Mouse (Mus musculus): ENCODE results near the gene Hist1h2bg. TPM values are rescaled to one million over a fixed set of nuclear protein-coding genes. Genes with fewer than 3 reads are reported as not detected.
"Not testable (repeated sequence)": the region's sequence is repeated elsewhere in the genome, so short reads cannot be mapped to it uniquely, and the experiment has no call there.

The Hist1h2bg gene
- polyA plus RNA-seq, 1 experiment from 2014 or later: 3.7 TPM

- Histone ChIP-seq H3K4me3 (ENCODE audit: control insufficient read depth in 1 of 2, insufficient read depth in 1 of 2, low read depth in 1 of 2, low read length in 2 of 2) (peak overlapping the region; percentile 44 to 56; a peak in 2 of 4 replicates), H3K9ac (ENCODE audit: low read length) (peak overlapping the region; percentile 71; the same call in 1 of the 2 replicates), H3K27ac (replicated peaks in 1 of 2; ENCODE audit: control insufficient read depth in 1 of 2, insufficient read depth in 1 of 2, low read depth in 2 of 2, low read length in 2 of 2) (peak overlapping the region in 1 of 2 experiments; percentile 99; a peak in 2 of 4 replicates), H3K4me2 (ENCODE audit: low read length) (peak overlapping the region; percentile 74)
- H3K36me3 ChIP-seq (ENCODE audit: control insufficient read depth, insufficient read depth, low read length); H3K9me3 ChIP-seq (ENCODE audit: control insufficient read depth, low read length); H3K4me1 ChIP-seq (ENCODE audit: control insufficient read depth in 2 of 2, insufficient read depth in 2 of 2, low read length in 2 of 2); ATAC-seq (ENCODE audit: insufficient number of reproducible peaks, insufficient read depth, low FRiP score, low read depth); H3K27me3 ChIP-seq (ENCODE audit: control insufficient read depth, insufficient read depth, low read length): not testable (repeated sequence)
- 0% methylated on average over 2 of the region's 5 CpGs for WGBS
Observed at GRCm38 (mm10) chr13:23561531-23561882, 9.7 kb upstream of the Hist1h2bg start.

- ATAC-seq (ENCODE audit: insufficient number of reproducible peaks, insufficient read depth, low FRiP score, low read depth): peak; percentile 87
Observed at GRCm38 (mm10) chr13:23561883-23562659, 9.1 kb upstream of the Hist1h2bg start, which contains the start of gene Hist1h3e. Hist1h3e (minus strand) TSS chr13:23562369.

GRCm38 (mm10) chr13:23562699-23563462, 8.3 kb upstream of the Hist1h2bg start:
- WGBS: 3% methylated on average over 18 of the region's 18 CpGs
- peak overlapping the region; percentile 57 for H3K9ac ChIP-seq (ENCODE audit: low read length)
- peak overlapping the region; percentile 74 for H3K4me2 ChIP-seq (ENCODE audit: low read length)
- peak; percentile 29; the same call in 1 of the 2 replicates for ATAC-seq (ENCODE audit: insufficient number of reproducible peaks, insufficient read depth, low FRiP score, low read depth)
- no peaks in the 10 kb centered on the region for H3K9me3 ChIP-seq (ENCODE audit: control insufficient read depth, low read length)
- no peaks in the 10 kb centered on the region for H3K27me3 ChIP-seq (ENCODE audit: control insufficient read depth, insufficient read depth, low read length)
- peak overlapping the region; percentile 89 to 99 for H3K27ac ChIP-seq (replicated peaks in 1 of 2; ENCODE audit: control insufficient read depth in 1 of 2, insufficient read depth in 1 of 2, low read depth in 2 of 2, low read length in 2 of 2)
- peak overlapping the region; percentile 40 to 44 for H3K4me3 ChIP-seq (ENCODE audit: control insufficient read depth in 1 of 2, insufficient read depth in 1 of 2, low read depth in 1 of 2, low read length in 2 of 2)
- H3K36me3 ChIP-seq (ENCODE audit: control insufficient read depth, insufficient read depth, low read length): no peaks in the 10 kb centered on the region
- no peaks in the 10 kb centered on the region for H3K4me1 ChIP-seq (ENCODE audit: control insufficient read depth in 2 of 2, insufficient read depth in 2 of 2, low read length in 2 of 2)

More at GRCm38 (mm10) chr13:23561883-23562659, 9.1 kb upstream of the Hist1h2bg start, which contains the start of gene Hist1h3e:
- H3K27me3 ChIP-seq (ENCODE audit: control insufficient read depth, insufficient read depth, low read length); H3K36me3 ChIP-seq (ENCODE audit: control insufficient read depth, insufficient read depth, low read length); H3K4me1 ChIP-seq (ENCODE audit: control insufficient read depth in 2 of 2, insufficient read depth in 2 of 2, low read length in 2 of 2); H3K9me3 ChIP-seq (ENCODE audit: control insufficient read depth, low read length): not testable (repeated sequence)
- Histone ChIP-seq H3K4me2 (ENCODE audit: low read length) (peak within 1 kb of the TSS; percentile 74), H3K4me3 (ENCODE audit: control insufficient read depth in 1 of 2, insufficient read depth in 1 of 2, low read depth in 1 of 2, low read length in 2 of 2) (peak within 1 kb of the TSS; percentile 44 to 56), H3K9ac (ENCODE audit: low read length) (peak within 1 kb of the TSS; percentile 71), H3K27ac (replicated peaks in 1 of 2; ENCODE audit: control insufficient read depth in 1 of 2, insufficient read depth in 1 of 2, low read depth in 2 of 2, low read length in 2 of 2) (peak within 1 kb of the TSS; percentile 89 to 99)
- WGBS: under 1% methylated on average over 44 of the region's 67 CpGs

DNA sequence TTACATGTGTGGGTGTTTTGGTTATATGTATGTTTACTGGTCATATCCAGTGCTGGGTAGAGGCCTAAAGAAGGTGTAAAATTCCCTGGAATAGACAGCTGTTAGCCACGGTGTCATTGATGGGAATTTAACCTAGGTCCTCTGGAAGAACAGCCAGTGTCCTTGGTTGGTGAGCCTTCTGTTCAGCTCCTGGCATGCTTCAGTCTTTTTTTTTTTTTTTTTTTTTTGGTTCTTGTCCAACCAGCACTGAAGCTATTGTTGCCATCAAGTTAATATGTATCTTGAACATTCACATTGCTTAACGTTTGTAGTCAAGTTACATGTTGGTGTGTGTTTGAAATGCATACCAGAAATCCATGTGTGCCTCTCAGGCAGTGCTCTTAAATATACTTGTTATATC, 6.7 kb upstream of the Hist1h2bg start:
- no peaks in the 10 kb centered on the region for H3K9me3 ChIP-seq (ENCODE audit: control insufficient read depth, low read length)
- no peak overlapping the region for H3K9ac ChIP-seq (ENCODE audit: low read length)
- WGBS: 89% methylated on average over 2 of the region's 2 CpGs
- H3K36me3 ChIP-seq (ENCODE audit: control insufficient read depth, insufficient read depth, low read length): no peaks in the 10 kb centered on the region
- no peak for ATAC-seq (ENCODE audit: insufficient number of reproducible peaks, insufficient read depth, low FRiP score, low read depth)
- H3K27ac ChIP-seq (replicated peaks in 1 of 2; ENCODE audit: control insufficient read depth in 1 of 2, insufficient read depth in 1 of 2, low read depth in 2 of 2, low read length in 2 of 2): no peak overlapping the region
- no peaks in the 10 kb centered on the region for H3K4me1 ChIP-seq (ENCODE audit: control insufficient read depth in 2 of 2, insufficient read depth in 2 of 2, low read length in 2 of 2)
- no peak overlapping the region for H3K4me3 ChIP-seq (ENCODE audit: control insufficient read depth in 1 of 2, insufficient read depth in 1 of 2, low read depth in 1 of 2, low read length in 2 of 2)
- H3K4me2 ChIP-seq (ENCODE audit: low read length): no peak overlapping the region
- no peaks in the 10 kb centered on the region for H3K27me3 ChIP-seq (ENCODE audit: control insufficient read depth, insufficient read depth, low read length)

DNA sequence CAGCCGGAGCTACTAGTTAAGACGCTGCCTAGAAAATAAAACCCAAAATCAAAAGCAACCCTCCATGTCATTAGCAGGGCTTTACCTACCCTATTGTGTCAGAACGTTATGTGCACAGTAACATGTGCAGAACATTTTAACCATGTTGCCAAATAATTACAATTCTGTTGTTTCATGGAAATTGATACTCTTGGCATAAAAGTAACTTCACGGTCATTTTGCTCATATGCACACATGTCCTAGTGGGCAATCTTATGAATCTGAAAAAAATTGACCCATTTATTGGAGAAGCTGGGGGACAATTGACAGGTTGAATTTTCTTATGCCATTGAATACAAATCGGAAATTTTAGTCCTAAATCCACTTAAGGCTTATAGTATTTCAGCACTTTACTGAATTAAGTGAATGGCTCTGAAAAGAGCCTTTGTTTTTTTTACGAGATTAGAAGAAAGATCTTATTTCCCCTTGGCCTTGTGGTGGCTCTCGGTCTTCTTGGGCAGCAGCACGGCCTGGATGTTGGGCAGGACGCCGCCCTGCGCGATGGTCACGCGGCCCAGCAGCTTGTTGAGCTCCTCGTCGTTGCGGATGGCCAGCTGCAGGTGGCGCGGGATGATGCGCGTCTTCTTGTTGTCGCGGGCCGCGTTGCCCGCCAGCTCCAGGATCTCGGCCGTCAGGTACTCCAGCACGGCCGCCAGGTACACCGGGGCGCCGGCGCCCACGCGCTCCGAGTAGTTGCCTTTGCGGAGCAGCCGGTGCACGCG, 755 bp upstream of the Hist1h2bg start:
- WGBS: 5% methylated on average over 13 of the region's 41 CpGs
- Histone ChIP-seq H3K27ac (replicated peaks in 1 of 2; ENCODE audit: control insufficient read depth in 1 of 2, insufficient read depth in 1 of 2, low read depth in 2 of 2, low read length in 2 of 2) (peak overlapping the region; percentile 95 to 96), H3K4me3 (ENCODE audit: control insufficient read depth in 1 of 2, insufficient read depth in 1 of 2, low read depth in 1 of 2, low read length in 2 of 2) (peak overlapping the region; percentile 44 to 57), H3K4me1 (ENCODE audit: control insufficient read depth in 2 of 2, insufficient read depth in 2 of 2, low read length in 2 of 2) (peaks cover 3 to 13% of the 10 kb centered on the region in 2 experiments), H3K9ac (ENCODE audit: low read length) (peak overlapping the region; percentile 68), H3K4me2 (ENCODE audit: low read length) (peak overlapping the region; percentile 70)
- not testable (repeated sequence) for H3K9me3 ChIP-seq (ENCODE audit: control insufficient read depth, low read length); ATAC-seq (ENCODE audit: insufficient number of reproducible peaks, insufficient read depth, low FRiP score, low read depth); H3K36me3 ChIP-seq (ENCODE audit: control insufficient read depth, insufficient read depth, low read length); H3K27me3 ChIP-seq (ENCODE audit: control insufficient read depth, insufficient read depth, low read length)

GRCm38 (mm10) chr13:23571504-23572217, 465 bp downstream of the Hist1h2bg start:
- Histone ChIP-seq H3K4me2 (ENCODE audit: low read length) (peak overlapping the region; percentile 70), H3K27ac (replicated peaks in 1 of 2; ENCODE audit: control insufficient read depth in 1 of 2, insufficient read depth in 1 of 2, low read depth in 2 of 2, low read length in 2 of 2) (peak overlapping the region; percentile 92 to 96), H3K4me1 (ENCODE audit: control insufficient read depth in 2 of 2, insufficient read depth in 2 of 2, low read length in 2 of 2) (peaks cover 3 to 20% of the 10 kb centered on the region in 2 experiments), H3K4me3 (ENCODE audit: control insufficient read depth in 1 of 2, insufficient read depth in 1 of 2, low read depth in 1 of 2, low read length in 2 of 2) (peak overlapping the region; percentile 44 to 57), H3K9ac (ENCODE audit: low read length) (peak overlapping the region; percentile 80)
- H3K9me3 ChIP-seq (ENCODE audit: control insufficient read depth, low read length); H3K36me3 ChIP-seq (ENCODE audit: control insufficient read depth, insufficient read depth, low read length); ATAC-seq (ENCODE audit: insufficient number of reproducible peaks, insufficient read depth, low FRiP score, low read depth); H3K27me3 ChIP-seq (ENCODE audit: control insufficient read depth, insufficient read depth, low read length): not testable (repeated sequence)
- whole genome bisulfite sequencing: 2% methylated on average over 10 of the region's 34 CpGs

Measured in heart, embryonic 14.5 days (tissue).